Mouse (Mus musculus) thymus, postnatal 36 days (tissue): Measurements from ENCODE around the gene Dpm2.
A peak's percentile ranks its signal among the peaks of the same experiment; 100 is the strongest.

Experiments used
- DNase-seq, 2 experiments: peaks; one replicate each; pipeline ENCODE4 v3.0.0; 2022; ENCODE audit warnings: mixed read lengths in 2 of 2

Gene Dpm2

GRCm38 (mm10) chr2:32570698-32571494 lies at the start of gene Dpm2:
TSS of gene Dpm2 (plus strand) at chr2:32570858.
- peak; percentile 85 to 90 for DNase-seq

GRCm38 (mm10) chr2:32524536-32525031 lies 46.1 kb upstream of the Dpm2 start:
- DNase-seq = no peak

GRCm38 (mm10) chr2:32525816-32526215 lies 44.8 kb upstream of the Dpm2 start:
- DNase-seq = no peak

- no peak for DNase-seq
These were observed 43.1 kb upstream of the Dpm2 start for GRCm38 (mm10) chr2:32527468-32527966.

- DNase-seq = no peak
These were observed 42.3 kb upstream of the Dpm2 start for GRCm38 (mm10) chr2:32528326-32528725.

- no peak for DNase-seq
These were observed 40.2 kb upstream of the Dpm2 start for GRCm38 (mm10) chr2:32530479-32530878.

GRCm38 (mm10) chr2:32533163-32533562 lies 37.5 kb upstream of the Dpm2 start:
- DNase-seq = no peak

- DNase-seq = peak; percentile 45 to 57
These were observed 36.5 kb upstream of the Dpm2 start for GRCm38 (mm10) chr2:32534061-32534732.

- DNase-seq = peak; percentile 99
These were observed 35.8 kb upstream of the Dpm2 start, which contains the start of gene Fam102a for GRCm38 (mm10) chr2:32534733-32535471. TSS of gene Fam102a (plus strand) at chr2:32535332.

- no peak for DNase-seq
These were observed 35.1 kb upstream of the Dpm2 start for GRCm38 (mm10) chr2:32535501-32535991.

GRCm38 (mm10) chr2:32536086-32536633 lies 34.5 kb upstream of the Dpm2 start:
- peak in 1 of 2 experiments; percentile 33 for DNase-seq

- no peak for DNase-seq
These were observed 33.9 kb upstream of the Dpm2 start for GRCm38 (mm10) chr2:32536634-32537359.

- DNase-seq = no peak
These were observed 33.2 kb upstream of the Dpm2 start for GRCm38 (mm10) chr2:32537360-32537905.

- no peak for DNase-seq
These were observed 32.7 kb upstream of the Dpm2 start for GRCm38 (mm10) chr2:32537941-32538340.

GRCm38 (mm10) chr2:32538461-32538860 lies 32.2 kb upstream of the Dpm2 start:
- DNase-seq = no peak

- DNase-seq = no peak
These were observed 31.1 kb upstream of the Dpm2 start for GRCm38 (mm10) chr2:32539452-32539981.

- DNase-seq = no peak
These were observed 29.2 kb upstream of the Dpm2 start for GRCm38 (mm10) chr2:32541333-32541908.

- peak; percentile 69 to 81 for DNase-seq
These were observed 28.6 kb upstream of the Dpm2 start for GRCm38 (mm10) chr2:32541986-32542573.

- DNase-seq = no peak
These were observed 27.6 kb upstream of the Dpm2 start for GRCm38 (mm10) chr2:32543031-32543449.

- no peak for DNase-seq
These were observed 23.7 kb upstream of the Dpm2 start for GRCm38 (mm10) chr2:32546951-32547350.
